Mouse (Mus musculus) kidney, adult 8-10 months (tissue): ENCODE measurements around the gene Slc25a39.
"Not testable (repeated sequence)": the region's sequence is repeated elsewhere in the genome, so short reads cannot be mapped to it uniquely, and the experiment has no call there.

Source experiments
- DNase-seq, 2 experiments: peaks; one replicate each; pipeline ENCODE4 v3.0.0; 2022

The Slc25a39 gene

GRCm38 (mm10) chr11:102410345-102410744, 2.6 kb upstream of the Slc25a39 start:
- not testable (repeated sequence) for DNase-seq

- peak in 1 of 2 experiments; percentile 42 for DNase-seq
Observed at GRCm38 (mm10) chr11:102409795-102410330, 2.1 kb upstream of the Slc25a39 start.

GRCm38 (mm10) chr11:102408888-102409794, 1.4 kb upstream of the Slc25a39 start:
- DNase-seq: peak in 1 of 2 experiments; percentile 61

GRCm38 (mm10) chr11:102408344-102408876, 664 bp upstream of the Slc25a39 start:
- DNase-seq: peak; percentile 99

GRCm38 (mm10) chr11:102406900-102407833, 579 bp downstream of the Slc25a39 start:
- peak; percentile 87 to 90 for DNase-seq

- no peak for DNase-seq
Observed at GRCm38 (mm10) chr11:102406401-102406800, 1.3 kb downstream of the Slc25a39 start.

- DNase-seq: no peak
Observed at GRCm38 (mm10) chr11:102405544-102406285, 2.0 kb downstream of the Slc25a39 start.

- DNase-seq: peak; percentile 58 to 73
Observed at GRCm38 (mm10) chr11:102404161-102405010, 3.4 kb downstream of the Slc25a39 start.

- DNase-seq: no peak
Observed at GRCm38 (mm10) chr11:102403657-102404056, 4.1 kb downstream of the Slc25a39 start.

- DNase-seq: no peak
Observed at GRCm38 (mm10) chr11:102401898-102402500, 5.7 kb downstream of the Slc25a39 start.

GRCm38 (mm10) chr11:102400513-102401084, 7.1 kb downstream of the Slc25a39 start:
- no peak for DNase-seq

GRCm38 (mm10) chr11:102399610-102400072, 8.1 kb downstream of the Slc25a39 start:
- no peak for DNase-seq

- DNase-seq: no peak
Observed at GRCm38 (mm10) chr11:102399107-102399506, 8.6 kb downstream of the Slc25a39 start.

GRCm38 (mm10) chr11:102398007-102398825, 9.5 kb downstream of the Slc25a39 start:
- DNase-seq: peak in 1 of 2 experiments; percentile 66

- no peak for DNase-seq
Observed at GRCm38 (mm10) chr11:102396671-102397141, 11.0 kb downstream of the Slc25a39 start.

GRCm38 (mm10) chr11:102396263-102396662, 11.5 kb downstream of the Slc25a39 start:
- DNase-seq: no peak

- no peak for DNase-seq
Observed at GRCm38 (mm10) chr11:102395250-102395649, 12.5 kb downstream of the Slc25a39 start.

GRCm38 (mm10) chr11:102394421-102395124, 13.2 kb downstream of the Slc25a39 start:
- no peak for DNase-seq
